Mouse (Mus musculus): ENCODE results near the gene Cutc. TPM values are rescaled to one million over a fixed set of nuclear protein-coding genes. Genes with fewer than 3 reads are reported as not detected.

The Cutc gene
- polyA plus RNA-seq, 1 experiment from 2014 or later, result 25.6 TPM

GRCm38 (mm10) chr19:43745740-43746139 lies 7.1 kb upstream of the Cutc start:
- Histone ChIP-seq H3K9ac (ENCODE audit: low read depth, low read length) (no peak overlapping the region), H3K27ac (ENCODE audit: low read length) (no peak overlapping the region), H3K36me3 (ENCODE audit: control insufficient read depth, insufficient read depth, low read length) (peaks cover 16% of the 10 kb centered on the region; the same call in 1 of the 2 replicates), H3K4me1 (ENCODE audit: control insufficient read depth, insufficient read depth, low read length) (no peaks in the 10 kb centered on the region), H3K4me3 (ENCODE audit: low read length) (no peak overlapping the region), H3K4me2 (ENCODE audit: low read depth, low read length) (no peak overlapping the region), H3K27me3 (replicated peaks; ENCODE audit: control insufficient read depth, insufficient read depth, low read length) (no peaks in the 10 kb centered on the region), H3K9me3 (ENCODE audit: control insufficient read depth, low read length) (no peaks in the 10 kb centered on the region)
- 92% methylated on average over 3 of the region's 3 CpGs for WGBS
- ATAC-seq, result no peak

GRCm38 (mm10) chr19:43747877-43748276 lies 4.9 kb upstream of the Cutc start:
- Histone ChIP-seq H3K36me3 (ENCODE audit: control insufficient read depth, insufficient read depth, low read length) (peaks cover 10% of the 10 kb centered on the region; the same call in 1 of the 2 replicates), H3K9ac (ENCODE audit: low read depth, low read length) (no peak overlapping the region), H3K4me2 (ENCODE audit: low read depth, low read length) (no peak overlapping the region), H3K4me1 (ENCODE audit: control insufficient read depth, insufficient read depth, low read length) (no peaks in the 10 kb centered on the region), H3K4me3 (ENCODE audit: low read length) (no peak overlapping the region), H3K27ac (ENCODE audit: low read length) (no peak overlapping the region), H3K9me3 (ENCODE audit: control insufficient read depth, low read length) (no peaks in the 10 kb centered on the region), H3K27me3 (replicated peaks; ENCODE audit: control insufficient read depth, insufficient read depth, low read length) (no peaks in the 10 kb centered on the region)
- ATAC-seq, result no peak
- 85% methylated on average over 4 of the region's 4 CpGs for WGBS

GRCm38 (mm10) chr19:43750008-43750407 lies 2.8 kb upstream of the Cutc start:
- WGBS, result 88% methylated on average over 2 of the region's 2 CpGs
- Histone ChIP-seq H3K4me3 (ENCODE audit: low read length) (no peak overlapping the region), H3K9ac (ENCODE audit: low read depth, low read length) (no peak overlapping the region), H3K9me3 (ENCODE audit: control insufficient read depth, low read length) (no peaks in the 10 kb centered on the region), H3K27me3 (replicated peaks; ENCODE audit: control insufficient read depth, insufficient read depth, low read length) (no peaks in the 10 kb centered on the region), H3K4me1 (ENCODE audit: control insufficient read depth, insufficient read depth, low read length) (0 out of 2 replicates have a peak, but pooled peaks cover 3% of the 10 kb centered on the region), H3K36me3 (ENCODE audit: control insufficient read depth, insufficient read depth, low read length) (peaks cover 10% of the 10 kb centered on the region; the same call in 1 of the 2 replicates), H3K27ac (ENCODE audit: low read length) (no peak overlapping the region), H3K4me2 (ENCODE audit: low read depth, low read length) (no peak overlapping the region)
- ATAC-seq, result no peak

GRCm38 (mm10) chr19:43753226-43753835 lies 535 bp downstream of the Cutc start:
- under 1% methylated on average over 24 of the region's 24 CpGs for WGBS
- Histone ChIP-seq H3K27ac (ENCODE audit: low read length) (peak overlapping the region; percentile 99), H3K4me3 (ENCODE audit: low read length) (peak overlapping the region; percentile 78), H3K4me1 (ENCODE audit: control insufficient read depth, insufficient read depth, low read length) (0 out of 2 replicates have a peak, but pooled peaks cover 3% of the 10 kb centered on the region), H3K4me2 (ENCODE audit: low read depth, low read length) (peak overlapping the region; percentile 66), H3K36me3 (ENCODE audit: control insufficient read depth, insufficient read depth, low read length) (peaks cover 2% of the 10 kb centered on the region; the same call in 1 of the 2 replicates), H3K9me3 (ENCODE audit: control insufficient read depth, low read length) (no peaks in the 10 kb centered on the region), H3K9ac (ENCODE audit: low read depth, low read length) (peak overlapping the region; percentile 88), H3K27me3 (replicated peaks; ENCODE audit: control insufficient read depth, insufficient read depth, low read length) (no peaks in the 10 kb centered on the region)
- ATAC-seq, result peak; percentile 93

- no peak overlapping the region for H3K27ac ChIP-seq (ENCODE audit: low read length)
- H3K4me3 ChIP-seq (ENCODE audit: low read length), result no peak overlapping the region
- no peaks in the 10 kb centered on the region for H3K9me3 ChIP-seq (ENCODE audit: control insufficient read depth, low read length)
- no peaks in the 10 kb centered on the region for H3K27me3 ChIP-seq (replicated peaks; ENCODE audit: control insufficient read depth, insufficient read depth, low read length)
- ATAC-seq, result no peak
- no peak overlapping the region for H3K4me2 ChIP-seq (ENCODE audit: low read depth, low read length)
- H3K9ac ChIP-seq (ENCODE audit: low read depth, low read length), result no peak overlapping the region
- H3K36me3 ChIP-seq (ENCODE audit: control insufficient read depth, insufficient read depth, low read length), result no peaks in the 10 kb centered on the region
- 0 out of 2 replicates have a peak, but pooled peaks cover 3% of the 10 kb centered on the region for H3K4me1 ChIP-seq (ENCODE audit: control insufficient read depth, insufficient read depth, low read length)
- 76% methylated on average over 2 of the region's 2 CpGs for WGBS
Measured at GRCm38 (mm10) chr19:43754237-43754636, 1.4 kb downstream of the Cutc start.

- no peak overlapping the region for H3K27ac ChIP-seq (ENCODE audit: low read length)
- no peak for ATAC-seq
- 67% methylated on average over 2 of the region's 2 CpGs for whole genome bisulfite sequencing
- no peaks in the 10 kb centered on the region for H3K36me3 ChIP-seq (ENCODE audit: control insufficient read depth, insufficient read depth, low read length)
- H3K27me3 ChIP-seq (replicated peaks; ENCODE audit: control insufficient read depth, insufficient read depth, low read length), result no peaks in the 10 kb centered on the region
- H3K4me2 ChIP-seq (ENCODE audit: low read depth, low read length), result no peak overlapping the region
- H3K9me3 ChIP-seq (ENCODE audit: control insufficient read depth, low read length), result no peaks in the 10 kb centered on the region
- H3K4me1 ChIP-seq (ENCODE audit: control insufficient read depth, insufficient read depth, low read length), result 0 out of 2 replicates have a peak, but pooled peaks cover 3% of the 10 kb centered on the region
- no peak overlapping the region for H3K4me3 ChIP-seq (ENCODE audit: low read length)
- no peak overlapping the region for H3K9ac ChIP-seq (ENCODE audit: low read depth, low read length)
Measured at GRCm38 (mm10) chr19:43754872-43755271, 2.1 kb downstream of the Cutc start.

GRCm38 (mm10) chr19:43760504-43760903 lies 7.7 kb downstream of the Cutc start:
- H3K9ac ChIP-seq (ENCODE audit: low read depth, low read length), result no peak overlapping the region
- H3K4me3 ChIP-seq (ENCODE audit: low read length), result no peak overlapping the region
- H3K9me3 ChIP-seq (ENCODE audit: control insufficient read depth, low read length), result no peaks in the 10 kb centered on the region
- H3K27me3 ChIP-seq (replicated peaks; ENCODE audit: control insufficient read depth, insufficient read depth, low read length), result no peaks in the 10 kb centered on the region
- H3K4me2 ChIP-seq (ENCODE audit: low read depth, low read length), result no peak overlapping the region
- 23% methylated on average over 6 of the region's 6 CpGs for WGBS
- H3K27ac ChIP-seq (ENCODE audit: low read length), result no peak overlapping the region
- no peak for ATAC-seq
- no peaks in the 10 kb centered on the region for H3K36me3 ChIP-seq (ENCODE audit: control insufficient read depth, insufficient read depth, low read length)
- H3K4me1 ChIP-seq (ENCODE audit: control insufficient read depth, insufficient read depth, low read length), result no peaks in the 10 kb centered on the region

GRCm38 (mm10) chr19:43761543-43762256 lies 8.9 kb downstream of the Cutc start:
- Histone ChIP-seq H3K27ac (ENCODE audit: low read length) (peak overlapping the region; percentile 63), H3K9ac (ENCODE audit: low read depth, low read length) (no peak overlapping the region), H3K4me3 (ENCODE audit: low read length) (no peak overlapping the region), H3K36me3 (ENCODE audit: control insufficient read depth, insufficient read depth, low read length) (no peaks in the 10 kb centered on the region), H3K4me2 (ENCODE audit: low read depth, low read length) (no peak overlapping the region), H3K4me1 (ENCODE audit: control insufficient read depth, insufficient read depth, low read length) (no peaks in the 10 kb centered on the region), H3K9me3 (ENCODE audit: control insufficient read depth, low read length) (no peaks in the 10 kb centered on the region), H3K27me3 (replicated peaks; ENCODE audit: control insufficient read depth, insufficient read depth, low read length) (no peaks in the 10 kb centered on the region)
- ATAC-seq, result peak; percentile 92

GRCm38 (mm10) chr19:43762410-43762809 lies 9.6 kb downstream of the Cutc start:
- H3K27me3 ChIP-seq (replicated peaks; ENCODE audit: control insufficient read depth, insufficient read depth, low read length), result no peaks in the 10 kb centered on the region
- no peaks in the 10 kb centered on the region for H3K36me3 ChIP-seq (ENCODE audit: control insufficient read depth, insufficient read depth, low read length)
- no peaks in the 10 kb centered on the region for H3K4me1 ChIP-seq (ENCODE audit: control insufficient read depth, insufficient read depth, low read length)
- no peak overlapping the region for H3K27ac ChIP-seq (ENCODE audit: low read length)
- H3K4me2 ChIP-seq (ENCODE audit: low read depth, low read length), result no peak overlapping the region
- no peak for ATAC-seq
- no peak overlapping the region for H3K4me3 ChIP-seq (ENCODE audit: low read length)
- H3K9ac ChIP-seq (ENCODE audit: low read depth, low read length), result no peak overlapping the region
- H3K9me3 ChIP-seq (ENCODE audit: control insufficient read depth, low read length), result no peaks in the 10 kb centered on the region
- WGBS, result 77% methylated on average over 2 of the region's 2 CpGs
